Mouse (Mus musculus) kidney, adult 11 months (tissue): ENCODE results near the gene Surf6.
"Not testable (repeated sequence)": the region's sequence is repeated elsewhere in the genome, so short reads cannot be mapped to it uniquely, and the experiment has no call there.

Experiments
- DNase-seq: peaks from one replicate; pipeline ENCODE4 v3.0.0; 2022

Gene Surf6

DNA sequence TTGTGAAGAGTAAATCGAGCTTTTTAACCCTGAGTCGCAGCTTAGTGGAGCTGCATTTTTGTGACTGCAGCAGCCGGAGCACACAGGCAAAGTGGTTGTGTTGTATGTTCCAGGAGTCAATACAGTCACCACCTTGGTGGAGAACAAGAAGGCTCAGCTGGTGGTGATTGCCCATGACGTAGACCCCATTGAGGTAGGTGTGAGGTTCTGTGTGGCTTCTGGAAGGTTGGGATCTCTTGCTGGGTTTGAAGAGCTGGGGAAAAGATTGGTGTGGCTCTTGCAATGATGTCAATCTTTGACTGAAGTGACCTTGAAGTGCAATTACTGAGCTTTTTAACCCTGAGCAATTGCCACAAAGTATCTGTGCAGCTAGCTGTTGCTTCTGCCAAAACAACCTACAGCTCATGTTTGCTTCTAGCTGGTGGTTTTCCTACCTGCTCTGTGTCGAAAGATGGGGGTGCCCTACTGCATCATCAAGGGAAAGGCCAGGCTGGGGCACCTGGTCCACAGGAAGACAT is 9.6 kb upstream of the Surf6 start:
- DNase-seq = no peak

- no peak for DNase-seq
Observed at GRCm38 (mm10) chr2:26910994-26911765, 8.5 kb upstream of the Surf6 start.

DNA sequence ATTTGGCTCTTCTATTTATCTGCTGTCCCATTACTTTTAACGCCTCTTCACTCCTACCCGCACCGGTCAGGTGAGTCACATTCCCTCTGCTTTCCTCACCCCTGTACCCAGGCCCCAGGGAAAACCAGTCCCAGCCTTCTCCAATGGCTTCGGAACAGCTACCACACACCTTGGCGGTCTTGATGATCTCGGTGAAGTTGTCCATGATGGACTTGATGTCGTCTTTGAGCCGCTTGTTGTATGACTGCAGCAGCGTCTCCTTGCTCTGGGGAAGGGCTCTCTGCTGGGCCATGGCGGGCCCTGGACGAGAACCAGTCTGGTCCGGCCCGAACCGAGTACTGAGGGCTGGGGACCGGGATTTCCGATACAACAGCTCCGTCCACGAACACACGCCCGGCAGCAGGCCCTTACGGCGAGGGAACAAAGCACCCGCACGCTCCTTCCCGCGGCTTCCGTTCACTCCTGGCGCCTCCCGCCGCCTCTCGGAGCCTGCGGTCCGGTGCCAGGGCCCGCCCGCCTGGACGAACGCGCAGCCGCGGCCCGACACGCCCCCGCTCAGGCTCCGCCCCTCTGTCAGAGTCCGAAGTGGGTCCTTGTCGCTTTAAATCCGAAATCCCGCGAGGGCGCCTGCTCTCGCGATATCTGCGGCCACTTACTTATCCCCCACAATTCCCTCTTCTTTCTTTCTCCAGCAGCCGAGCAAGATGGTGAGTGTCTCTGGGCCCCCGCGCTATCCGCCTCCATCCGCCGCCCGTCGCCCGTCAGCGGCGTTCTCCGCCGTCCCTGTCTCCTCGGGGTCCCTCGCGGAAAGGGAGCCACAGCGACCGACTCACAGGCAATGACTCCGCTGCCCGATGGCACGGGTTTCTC is 7.7 kb upstream of the Surf6 start, which contains the start of the genes Med22 and Rpl7a:
Gene Med22, minus strand, starts transcription at position 554 of the 870 bp plus-strand sequence.
Gene Rpl7a, plus strand, starts transcription at position 641 of the 870 bp plus-strand sequence.
- DNase-seq = peak; percentile 98

DNA sequence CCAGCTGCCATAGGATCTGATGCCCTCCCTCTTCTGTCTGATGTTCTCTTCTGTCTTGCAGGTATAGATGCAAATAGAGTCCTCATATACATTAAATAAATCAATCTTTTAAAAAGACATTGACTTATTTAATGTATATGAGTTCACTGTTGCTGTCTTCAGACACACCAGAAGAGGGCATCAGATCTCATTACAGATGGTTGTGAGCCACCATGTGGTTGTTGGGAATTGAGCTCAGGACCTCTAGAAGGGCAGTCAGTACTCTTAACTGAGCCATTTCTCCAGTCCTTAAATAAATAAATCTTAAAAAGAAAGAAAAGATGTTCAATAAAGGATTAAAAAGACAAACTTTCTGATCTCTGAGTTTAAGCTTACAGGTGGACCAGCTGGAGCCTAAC is 6.7 kb upstream of the Surf6 start:
- DNase-seq = no peak

DNA sequence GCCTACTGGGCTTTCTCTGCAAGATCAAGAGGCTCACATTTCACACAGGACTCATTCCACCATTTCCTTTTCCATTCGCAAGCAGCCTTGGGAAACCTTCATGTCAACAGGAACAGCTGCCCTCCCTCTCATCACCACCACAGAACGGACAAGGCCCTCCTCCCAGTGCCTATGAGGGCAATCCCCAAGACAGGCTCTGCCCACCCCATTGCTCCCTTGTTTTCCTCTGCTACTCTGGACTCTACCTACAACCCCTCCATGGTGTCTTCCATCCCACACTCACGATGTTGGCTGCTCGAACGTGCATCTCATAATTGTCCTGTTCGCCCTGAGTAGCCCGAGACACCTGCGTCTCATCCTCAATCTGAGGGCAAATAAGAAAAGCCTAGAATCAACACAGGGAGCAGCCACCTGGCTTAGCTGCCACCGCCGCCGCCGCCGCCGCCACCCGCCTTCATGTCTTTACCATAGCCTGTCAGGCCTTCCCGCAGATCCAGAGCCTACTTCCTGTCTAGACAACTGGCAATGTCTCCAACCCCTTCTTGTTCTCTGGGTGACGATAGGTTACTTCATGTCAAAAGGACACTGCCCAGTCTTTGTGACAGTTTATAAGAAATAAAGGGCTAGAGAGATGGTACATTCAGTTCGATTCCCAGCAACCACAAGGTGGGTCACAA is 6.2 kb upstream of the Surf6 start:
- no peak for DNase-seq

- DNase-seq = peak; percentile 49
Observed at GRCm38 (mm10) chr2:26907109-26907508, 4.4 kb upstream of the Surf6 start.

- no peak for DNase-seq
Observed at GRCm38 (mm10) chr2:26906431-26906830, 3.8 kb upstream of the Surf6 start.

GRCm38 (mm10) chr2:26905936-26906335 is 3.3 kb upstream of the Surf6 start:
- DNase-seq = no peak

- DNase-seq = no peak
Observed at GRCm38 (mm10) chr2:26903311-26903710, 632 bp upstream of the Surf6 start.

DNA sequence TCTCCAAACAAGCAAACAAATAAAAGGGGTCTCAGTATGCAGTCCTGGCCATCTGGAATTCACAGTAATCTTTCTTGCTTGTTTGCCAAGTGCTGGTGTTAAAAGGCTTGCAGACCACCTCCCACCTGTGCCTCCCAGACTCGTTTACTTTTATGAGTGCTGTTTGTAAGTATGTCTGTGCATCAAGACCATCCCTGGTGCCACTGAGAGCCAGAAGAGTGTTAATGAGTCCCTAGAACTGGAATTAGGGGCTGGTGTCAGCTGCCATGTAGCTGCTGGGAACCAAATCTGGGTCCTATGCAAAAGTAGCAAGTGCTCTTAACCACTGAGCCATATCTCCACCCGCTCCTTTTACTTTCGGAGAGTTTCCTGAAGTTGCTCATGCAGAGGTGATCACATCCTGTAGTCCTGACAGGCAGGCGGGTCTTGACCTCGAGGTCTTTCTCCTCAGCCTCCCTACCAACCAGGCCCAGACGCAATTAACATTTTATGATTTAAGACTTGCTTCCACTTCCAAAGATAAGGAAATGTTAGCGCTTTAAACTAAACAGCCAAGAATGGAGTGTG is 762 bp downstream of the Surf6 start:
- DNase-seq = no peak

GRCm38 (mm10) chr2:26900731-26901130 is 1.9 kb downstream of the Surf6 start:
- no peak for DNase-seq

DNA sequence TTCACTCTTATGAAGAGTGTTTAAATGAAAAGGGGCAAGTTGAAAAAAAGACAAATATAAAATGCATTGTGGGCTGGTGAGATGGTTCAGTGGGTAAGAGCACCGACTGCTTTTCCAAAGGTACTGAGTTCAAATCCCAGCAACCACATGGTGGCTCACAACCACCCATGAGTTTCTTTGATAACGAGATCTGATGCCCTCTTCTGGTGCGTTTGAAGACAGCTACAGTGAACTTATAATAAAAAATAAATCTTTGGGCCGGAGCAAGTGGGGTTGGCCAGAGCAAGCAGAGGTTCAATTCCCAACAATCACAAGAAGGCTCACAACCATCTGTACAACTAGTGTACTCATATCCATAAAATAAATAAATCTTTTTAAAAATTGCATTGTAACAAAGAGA is 6.8 kb downstream of the Surf6 start:
- no peak for DNase-seq

DNA sequence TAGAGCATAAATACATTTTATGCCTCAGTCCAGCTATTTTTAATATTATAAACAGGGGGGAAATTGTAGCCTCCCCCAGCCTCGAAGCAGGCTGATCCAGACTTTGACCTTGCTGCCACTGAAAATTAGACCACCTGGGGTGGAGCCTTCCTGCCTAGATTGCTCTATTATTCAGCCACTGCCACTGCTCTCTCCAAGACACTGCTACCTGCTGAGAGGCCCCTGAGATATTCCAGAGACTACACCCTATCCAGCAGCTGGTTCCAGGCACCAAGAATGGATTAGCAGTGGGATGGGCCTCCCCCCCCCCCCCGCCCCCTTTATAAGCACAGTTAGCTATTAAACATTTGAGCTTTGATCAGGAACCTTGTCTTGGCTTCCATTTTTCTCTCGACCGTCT is 16.5 kb downstream of the Surf6 start:
- DNase-seq = not testable (repeated sequence)

DNA sequence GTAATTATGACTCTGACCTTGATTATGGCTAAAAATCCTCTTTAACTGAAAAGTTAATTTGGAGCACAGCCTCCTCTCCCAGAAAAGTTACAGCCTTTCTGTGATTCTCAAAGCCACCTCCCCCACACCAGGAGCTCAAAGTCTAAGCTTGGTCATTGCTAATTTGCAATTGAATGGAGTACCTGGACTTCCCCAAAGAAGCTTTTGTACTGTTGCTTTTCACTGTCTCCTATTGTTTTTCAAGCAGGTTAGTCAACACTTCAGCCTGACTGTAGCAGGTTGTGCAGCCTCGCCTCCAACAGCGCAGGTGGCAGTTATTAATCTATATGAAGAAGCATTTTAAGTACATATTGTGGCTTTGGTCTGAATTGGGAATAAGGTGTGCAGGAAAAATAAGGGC is 17.1 kb downstream of the Surf6 start:
- not testable (repeated sequence) for DNase-seq

GRCm38 (mm10) chr2:26878571-26878970 is 24.1 kb downstream of the Surf6 start:
- no peak for DNase-seq

DNA sequence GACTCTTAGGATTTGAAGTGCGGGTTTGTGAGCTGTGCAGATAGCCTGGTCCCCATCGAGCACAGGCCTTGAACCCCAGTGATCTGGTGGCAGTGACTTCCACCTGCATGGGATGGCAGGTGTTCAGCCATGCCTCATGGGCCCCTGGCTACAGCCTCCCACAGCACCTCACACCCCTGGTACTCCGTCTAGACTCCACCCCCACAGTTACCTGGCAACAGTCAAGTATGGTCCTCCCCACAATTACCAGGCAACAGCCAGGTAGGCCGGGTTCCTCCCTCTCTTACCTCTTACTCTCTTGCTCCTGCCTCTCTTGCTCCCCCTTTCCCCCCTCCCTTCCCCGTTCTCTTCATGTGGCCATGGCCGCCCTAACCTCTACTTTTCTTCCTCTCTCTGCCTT is 32.0 kb downstream of the Surf6 start:
- DNase-seq = no peak

DNA sequence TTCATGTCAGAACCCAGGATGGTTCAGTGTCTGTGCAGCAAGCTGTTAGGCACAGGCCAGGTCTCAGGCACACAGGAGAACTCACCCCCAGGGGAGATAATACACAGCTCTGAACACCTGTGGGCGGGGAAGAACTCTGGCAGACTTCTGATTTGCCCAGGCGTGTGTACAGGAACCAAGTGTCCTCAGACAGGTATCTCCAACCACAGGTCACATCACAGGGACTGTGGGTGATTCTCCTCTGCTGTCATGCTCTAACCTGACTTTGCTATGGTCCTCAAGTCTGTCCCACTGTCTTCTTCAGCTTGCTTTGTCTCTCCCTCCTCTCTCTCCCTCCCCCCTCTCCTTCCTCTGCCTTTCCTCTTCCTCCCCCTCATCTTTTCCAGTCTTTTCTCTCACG is 37.8 kb downstream of the Surf6 start, which contains the start of gene Abo:
Gene Abo, minus strand, starts transcription at position 101 of the 400 bp plus-strand sequence.
- no peak for DNase-seq

DNA sequence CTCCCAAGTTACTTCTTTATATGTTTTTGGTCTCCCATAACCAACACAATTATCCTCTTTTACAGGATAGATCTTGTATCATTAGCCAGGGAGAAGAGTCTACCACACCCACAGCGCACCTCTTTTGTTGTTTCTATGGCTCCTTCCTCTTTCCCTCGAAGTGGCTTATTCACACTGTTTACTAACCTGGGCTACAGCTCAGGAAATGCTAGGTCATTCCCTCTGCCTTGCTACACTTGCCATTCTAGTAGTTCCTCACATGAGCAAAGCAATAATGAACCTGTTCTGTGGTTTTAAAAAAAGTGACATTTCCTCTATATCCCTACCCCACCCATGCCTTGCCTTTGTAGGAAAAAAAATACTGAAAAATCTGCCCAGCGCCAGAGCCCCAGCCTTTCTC is 39.8 kb downstream of the Surf6 start:
- DNase-seq = no peak

DNA sequence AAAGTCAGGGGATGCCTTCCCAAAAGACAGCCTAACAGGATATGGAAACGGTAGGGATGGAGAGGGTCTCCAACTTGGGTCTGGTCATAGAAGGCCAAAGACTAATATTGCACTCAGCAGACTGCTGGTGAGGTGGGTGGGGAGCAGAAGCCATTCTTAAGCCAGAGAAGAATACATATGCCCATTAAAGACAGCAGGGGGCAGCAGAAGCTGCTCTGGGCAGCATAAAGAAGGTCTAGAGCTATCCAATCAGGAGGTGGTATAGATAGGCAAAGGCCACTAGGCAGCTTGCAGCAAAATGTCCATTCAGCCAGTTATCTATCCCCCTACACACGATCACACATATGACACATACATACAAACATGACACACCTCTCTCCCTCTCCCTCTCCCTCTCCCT is 55.0 kb downstream of the Surf6 start:
- peak; percentile 24 for DNase-seq
